Mouse (Mus musculus) gastrocnemius, adult 18-20 months (tissue): ENCODE measurements around the gene Lrp2. TPM values are rescaled to one million over a fixed set of nuclear protein-coding genes. Genes with fewer than 3 reads are reported as not detected.

Experiments
- DNase-seq: peaks from one replicate; pipeline ENCODE4 v3.0.0; 2021; ENCODE audit warnings: low spot score
- total RNA-seq, 2 experiments: library from RNA; stranded (reverse); gene quantifications; 2 replicates each; pipeline ENCODE4 v1.2.3; 2021

The Lrp2 gene
- total RNA-seq, 2 experiments from 2014 or later: 0.30 TPM; not detected in 1

GRCm38 (mm10) chr2:69530126-69530525, 55.7 kb downstream of the Lrp2 start:
- DNase-seq: no peak

- DNase-seq: no peak
Measured at GRCm38 (mm10) chr2:69520273-69520672, 65.6 kb downstream of the Lrp2 start.

DNA sequence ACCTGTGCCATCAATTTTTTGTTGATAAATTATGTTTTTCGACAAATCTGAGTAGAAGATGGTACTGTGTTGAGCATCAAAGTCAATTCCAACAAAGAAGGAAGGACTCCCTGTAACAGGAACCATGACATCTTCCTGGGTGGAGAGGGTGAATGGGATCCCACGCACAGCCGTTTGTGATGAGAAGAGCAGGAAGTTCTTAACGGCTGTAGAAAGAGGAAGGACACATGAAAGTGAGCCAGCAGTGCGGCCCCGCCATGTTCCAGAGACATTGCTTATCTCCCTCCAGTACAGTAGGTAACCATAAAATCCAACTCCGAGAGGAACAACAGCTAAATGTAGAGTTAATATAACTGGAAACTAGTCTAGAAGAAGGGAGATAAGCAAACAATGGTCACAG, 67.6 kb downstream of the Lrp2 start:
- no peak for DNase-seq

GRCm38 (mm10) chr2:69511766-69512165, 74.1 kb downstream of the Lrp2 start:
- no peak for DNase-seq

DNA sequence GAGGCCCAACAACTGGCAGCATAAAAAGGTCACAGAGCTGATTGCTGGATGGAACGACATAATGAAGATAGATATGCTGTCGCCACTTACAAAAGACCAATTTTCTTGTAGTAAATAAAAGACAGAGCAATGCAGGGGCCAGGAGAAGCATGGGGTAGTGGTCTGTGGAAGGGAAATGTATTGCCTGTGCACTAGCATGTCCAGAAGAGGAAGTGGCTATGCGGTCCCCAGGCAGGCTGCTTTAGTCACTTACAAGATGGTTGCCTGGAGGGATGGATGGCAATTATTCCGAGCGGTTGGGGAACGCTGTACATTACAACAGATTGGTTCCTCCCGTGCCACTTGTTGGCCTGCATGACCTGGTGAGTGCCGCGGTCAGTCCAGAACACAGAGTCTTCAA, 85.5 kb downstream of the Lrp2 start:
- no peak for DNase-seq

DNA sequence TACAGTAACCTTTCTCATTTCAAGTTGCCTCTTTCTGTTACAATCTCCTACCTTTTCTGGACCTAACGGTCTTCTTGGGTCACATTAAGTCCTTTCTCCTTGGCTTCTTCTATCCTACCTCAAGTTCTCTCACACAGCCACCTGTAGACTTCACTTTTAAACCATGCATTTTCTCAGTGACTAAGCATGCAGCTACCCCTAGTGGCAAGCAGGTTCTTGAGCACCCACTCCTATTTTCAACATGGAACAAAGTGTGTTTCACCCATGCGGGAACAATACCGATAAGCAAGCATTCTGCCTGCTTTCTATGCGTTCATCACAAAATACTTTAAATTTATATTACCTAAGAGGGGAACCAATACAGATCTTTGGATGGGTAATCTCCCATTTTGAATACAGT, 92.7 kb downstream of the Lrp2 start:
- no peak for DNase-seq

GRCm38 (mm10) chr2:69480965-69481364, 104.9 kb downstream of the Lrp2 start:
- DNase-seq: no peak

DNA sequence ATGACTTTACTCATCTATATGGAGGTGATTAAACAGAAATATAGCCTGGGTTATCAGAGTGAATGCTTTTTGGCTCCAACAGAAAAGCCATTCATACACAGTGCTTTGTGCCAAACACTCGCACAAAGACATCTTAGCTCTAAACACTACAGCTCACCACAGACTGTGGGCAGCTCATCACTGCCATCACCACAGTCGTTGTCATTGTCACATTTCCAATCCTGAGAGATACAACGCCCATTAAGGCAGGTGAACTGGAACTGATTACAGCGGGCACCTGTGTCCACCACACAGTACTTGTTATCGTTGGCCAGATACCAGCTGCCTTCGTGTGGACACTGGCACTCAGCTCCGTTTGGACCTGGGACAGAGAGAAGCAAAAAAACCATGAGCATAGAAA, 106.0 kb downstream of the Lrp2 start:
- DNase-seq: no peak

GRCm38 (mm10) chr2:69476901-69477300, 109.0 kb downstream of the Lrp2 start:
- DNase-seq: no peak

- DNase-seq: no peak
Measured at GRCm38 (mm10) chr2:69475177-69475576, 110.7 kb downstream of the Lrp2 start.

GRCm38 (mm10) chr2:69471837-69472236, 114.0 kb downstream of the Lrp2 start:
- no peak for DNase-seq

- no peak for DNase-seq
Measured at GRCm38 (mm10) chr2:69463609-69464008, 122.3 kb downstream of the Lrp2 start.

DNA sequence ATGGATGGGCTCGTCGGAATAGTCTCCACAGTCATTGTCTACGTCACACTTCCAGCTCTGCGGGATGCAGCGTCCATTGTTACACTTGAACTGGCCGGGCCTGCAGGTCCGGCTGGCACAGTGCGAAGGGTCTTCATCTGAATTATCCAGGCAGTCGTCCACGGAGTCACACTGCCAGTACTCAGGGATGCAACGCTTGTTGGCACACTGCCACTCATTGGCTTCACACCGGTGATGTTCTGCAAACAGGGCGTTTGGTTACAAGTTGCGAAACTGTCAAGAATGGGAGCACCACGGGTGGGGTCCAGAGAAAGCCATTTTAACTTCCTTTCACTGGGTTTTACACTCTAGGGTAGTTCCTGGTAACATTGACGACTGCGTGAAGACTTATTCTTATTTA, 126.4 kb downstream of the Lrp2 start:
- no peak for DNase-seq

DNA sequence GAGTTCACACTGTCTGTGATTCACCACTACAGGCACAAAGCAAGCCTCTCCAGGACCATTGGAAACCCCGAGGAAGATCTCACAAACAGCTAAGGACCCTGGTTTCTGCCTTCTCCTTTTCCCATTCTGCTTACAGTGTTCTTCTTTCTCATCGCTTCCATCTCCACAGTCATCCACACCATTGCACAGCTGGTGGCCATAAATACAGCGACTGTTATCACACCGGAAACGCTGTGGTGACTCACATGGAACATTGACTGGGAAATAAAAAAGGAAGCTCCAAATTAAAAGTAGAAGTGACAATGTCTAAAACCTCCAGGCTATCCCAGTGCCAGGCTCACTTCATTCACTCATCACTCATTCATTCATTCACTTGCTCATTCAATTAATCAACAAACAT, 134.7 kb downstream of the Lrp2 start:
- DNase-seq: no peak

DNA sequence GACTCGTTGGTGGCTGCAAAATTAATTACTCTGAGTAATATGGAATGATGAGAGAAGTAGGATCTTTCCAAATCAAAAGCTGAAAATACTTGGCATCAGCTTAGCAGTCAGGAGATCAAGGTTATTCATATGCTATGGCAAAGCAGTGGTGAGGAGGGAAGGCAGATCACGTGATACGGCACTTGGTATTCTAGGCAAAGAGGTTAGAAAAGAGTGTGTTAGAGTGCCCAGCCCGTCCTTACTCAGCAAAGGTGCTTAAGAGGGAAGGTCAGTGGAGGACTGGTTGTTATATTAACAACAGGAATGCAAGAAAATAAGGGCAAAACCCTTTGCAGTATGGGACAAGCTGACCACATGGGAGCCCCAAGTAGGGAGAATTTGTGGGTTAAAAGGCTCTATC, 137.3 kb downstream of the Lrp2 start:
- no peak for DNase-seq

GRCm38 (mm10) chr2:69445896-69446472, 139.9 kb downstream of the Lrp2 start:
- no peak for DNase-seq

DNA sequence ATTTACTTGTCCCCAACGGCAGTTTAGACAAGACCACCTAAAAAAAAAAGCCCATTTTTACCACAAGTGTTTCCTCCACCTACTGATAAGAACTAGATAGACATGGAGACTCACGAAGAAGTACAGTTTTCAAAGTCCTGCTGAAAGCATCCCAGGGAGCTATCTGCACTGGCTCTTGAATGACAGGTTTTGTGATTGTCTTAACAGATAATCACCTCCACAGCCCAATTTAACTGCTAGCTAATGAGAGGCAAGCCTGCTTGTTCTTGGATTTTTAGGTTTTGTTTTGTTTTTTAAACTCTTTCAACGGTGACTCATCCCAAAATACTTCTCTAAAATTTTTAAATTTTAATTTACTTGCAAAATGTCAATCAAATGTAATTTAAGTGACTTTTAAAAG, 144.2 kb downstream of the Lrp2 start:
- no peak for DNase-seq

GRCm38 (mm10) chr2:69428116-69428515, 157.7 kb downstream of the Lrp2 start:
- peak; percentile 50 for DNase-seq

- no peak for DNase-seq
Measured at GRCm38 (mm10) chr2:69427141-69427540, 158.7 kb downstream of the Lrp2 start.

DNA sequence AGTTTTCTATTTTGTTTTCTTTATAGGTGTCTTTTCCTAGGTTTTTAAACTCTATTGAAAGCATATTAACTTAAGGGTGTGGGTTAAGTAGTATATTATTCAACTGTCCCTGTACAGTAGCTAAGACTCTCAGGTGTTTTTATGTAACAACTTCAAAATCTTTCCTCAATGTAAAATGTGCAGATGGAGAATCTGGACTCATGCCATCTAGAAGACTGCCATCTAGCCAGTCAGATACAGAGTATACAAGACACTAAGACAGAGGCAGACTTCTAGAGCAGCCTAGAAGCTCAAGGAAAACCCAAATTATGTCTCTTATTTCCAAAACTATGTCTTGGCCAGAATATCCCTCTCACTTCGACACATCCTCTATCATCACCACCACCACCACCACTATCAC, 159.8 kb downstream of the Lrp2 start:
- no peak for DNase-seq

DNA sequence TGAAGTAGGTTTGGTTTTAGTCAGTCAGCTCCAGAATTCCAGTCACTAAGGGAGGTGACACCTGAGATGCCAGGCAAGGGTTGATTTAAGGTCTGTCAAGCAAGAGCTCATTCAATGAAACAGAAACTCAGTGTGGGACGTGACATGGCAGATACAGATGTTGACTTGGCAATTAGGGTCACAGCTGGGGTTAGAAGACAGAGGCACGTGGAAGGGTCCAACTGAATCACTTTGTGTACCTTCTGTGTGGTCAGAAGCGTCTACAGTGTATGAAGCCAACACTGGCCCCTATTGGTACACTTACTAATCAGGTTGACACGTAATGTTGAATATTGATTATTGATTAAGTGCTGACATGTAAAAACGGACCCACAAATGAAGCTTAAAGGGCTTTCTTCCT, 161.0 kb downstream of the Lrp2 start:
- DNase-seq: no peak

DNA sequence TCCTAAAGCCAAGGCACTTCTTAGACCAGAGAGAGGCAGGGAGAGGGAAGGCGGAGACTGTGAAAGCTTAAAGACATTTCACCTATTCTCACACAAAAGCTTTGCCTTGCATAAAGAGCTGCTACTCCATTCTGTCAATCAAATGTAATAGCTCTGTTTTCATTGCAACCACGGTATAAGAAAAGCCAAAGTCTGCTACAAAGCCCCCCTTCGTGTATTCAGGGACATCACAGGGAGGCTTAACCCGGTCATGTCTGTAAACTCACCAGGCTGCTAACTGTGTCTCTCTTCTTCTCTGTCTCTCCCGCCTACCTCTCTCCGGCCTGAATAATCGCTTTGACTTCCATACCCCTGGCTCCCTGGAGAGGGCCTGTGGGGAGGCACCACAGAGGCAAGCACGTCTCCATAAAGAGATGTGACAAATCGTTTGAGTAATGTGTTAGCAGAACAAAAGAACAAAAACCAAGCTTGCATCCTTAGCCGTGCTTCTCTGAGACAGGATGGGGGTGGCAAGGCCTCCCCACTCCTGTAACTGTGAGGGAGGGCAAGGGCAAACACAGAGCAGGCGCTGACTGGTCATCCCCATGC, 167.5 kb downstream of the Lrp2 start:
- no peak for DNase-seq

DNA sequence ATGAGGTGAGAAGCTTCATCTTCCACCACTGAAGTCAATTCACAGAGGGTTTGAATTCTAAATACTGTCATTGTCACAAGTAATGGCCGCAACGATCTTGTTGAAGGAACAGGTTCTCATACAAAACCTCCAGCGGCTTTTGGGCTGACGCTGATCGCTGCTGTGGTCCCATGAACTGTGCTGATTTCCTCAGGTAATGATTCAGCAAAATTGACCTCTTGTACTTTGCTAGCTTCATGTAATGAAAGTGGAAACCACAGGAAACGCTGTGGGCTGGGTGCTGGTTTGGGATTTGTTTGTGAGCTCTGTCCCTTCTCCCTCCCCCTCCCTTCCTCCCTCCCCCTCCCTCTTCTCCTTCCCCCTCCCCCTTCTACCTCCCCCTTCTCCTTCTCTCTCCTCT, 170.8 kb downstream of the Lrp2 start:
- DNase-seq: no peak

- DNase-seq: no peak
Measured at GRCm38 (mm10) chr2:69414539-69414938, 171.3 kb downstream of the Lrp2 start.
